Mouse (Mus musculus) frontal cortex, postnatal 25 days (tissue): Measurements from ENCODE around the gene Add3.

ENCODE experiments used
- DNase-seq, 2 experiments: peaks; one replicate each; pipeline ENCODE4 v3.0.0; 2022; ENCODE audit warnings: low spot score in 2 of 2

Gene Add3

GRCm38 (mm10) chr19:53273055-53273722, 132.9 kb downstream of the Add3 start:
- DNase-seq: no peak

- no peak for DNase-seq
These were observed 133.7 kb downstream of the Add3 start for GRCm38 (mm10) chr19:53273781-53274428.

GRCm38 (mm10) chr19:53275204-53275603, 135.0 kb downstream of the Add3 start:
- DNase-seq: no peak

- DNase-seq: no peak
These were observed 136.9 kb downstream of the Add3 start for GRCm38 (mm10) chr19:53276902-53277707.

GRCm38 (mm10) chr19:53278491-53279415, 138.5 kb downstream of the Add3 start:
- no peak for DNase-seq

GRCm38 (mm10) chr19:53280254-53280653, 140.0 kb downstream of the Add3 start:
- no peak for DNase-seq

- DNase-seq: no peak
These were observed 142.3 kb downstream of the Add3 start for GRCm38 (mm10) chr19:53282571-53282970.

- no peak for DNase-seq
These were observed 143.5 kb downstream of the Add3 start for GRCm38 (mm10) chr19:53283742-53284141.

- DNase-seq: no peak
These were observed 144.3 kb downstream of the Add3 start for GRCm38 (mm10) chr19:53284268-53285208.

GRCm38 (mm10) chr19:53296331-53297254, 156.3 kb downstream of the Add3 start:
- DNase-seq: no peak
